Mouse (Mus musculus): ENCODE data around the gene Asb18. TPM values are rescaled to one million over a fixed set of nuclear protein-coding genes. Genes with fewer than 3 reads are reported as not detected.

The Asb18 gene
- polyA plus RNA-seq, 1 experiment from 2014 or later = 0.09 TPM

DNA sequence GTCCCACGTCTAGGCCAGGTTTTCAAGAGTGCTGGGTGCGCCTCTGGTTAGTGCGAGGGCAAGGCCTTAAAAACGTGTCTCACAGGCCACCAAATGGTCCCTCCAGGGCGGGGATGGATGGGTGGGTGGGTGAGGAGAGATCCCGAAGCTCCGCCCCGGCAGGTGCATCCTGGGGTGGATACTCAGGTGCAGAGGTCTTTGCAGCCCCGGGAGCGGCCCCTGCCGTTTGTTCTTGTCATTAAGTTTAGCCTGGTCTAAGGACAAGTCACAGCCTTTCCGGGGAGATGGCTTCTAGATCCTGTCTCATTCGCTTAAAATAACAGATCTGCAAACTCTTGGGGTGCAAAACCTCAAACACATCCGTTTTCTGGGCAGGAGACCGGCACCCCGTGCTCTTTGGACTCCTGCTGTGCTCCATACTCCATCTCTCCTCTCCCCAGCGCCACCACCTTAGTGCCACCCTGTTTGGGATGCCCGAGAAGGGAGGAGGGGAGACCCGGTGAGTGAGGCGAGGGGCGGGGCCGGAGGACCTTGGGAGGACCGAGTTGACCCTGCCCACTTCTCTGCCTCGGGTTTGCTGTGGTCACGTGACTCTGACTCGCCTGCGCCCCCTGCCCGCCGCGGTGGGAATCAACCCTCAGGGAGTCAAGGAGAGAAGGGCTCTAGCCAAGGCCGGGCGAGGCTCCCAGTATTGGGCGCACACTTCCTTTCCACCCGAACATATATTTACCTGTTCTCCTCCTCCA, 74.3 kb downstream of the Asb18 start:
- H3K4me2 ChIP-seq (ENCODE audit: low read depth, low read length) = 0 out of 2 replicates have a peak overlapping the region, but pooled peaks have one; percentile 4
- H3K9me3 ChIP-seq (ENCODE audit: control insufficient read depth, low read length) = no peaks in the 10 kb centered on the region
- 3% methylated on average over 34 of the region's 34 CpGs for WGBS
- H3K27ac ChIP-seq (ENCODE audit: low read length) = no peak overlapping the region
- H3K27me3 ChIP-seq (ENCODE audit: control insufficient read depth, insufficient read depth, low read depth, low read length) = peaks cover 93% of the 10 kb centered on the region
- no peaks in the 10 kb centered on the region for H3K36me3 ChIP-seq (ENCODE audit: control insufficient read depth, insufficient read depth, low read length)
- H3K4me1 ChIP-seq (replicated peaks; ENCODE audit: control insufficient read depth, insufficient read depth, low read length) = peaks cover 6% of the 10 kb centered on the region
- H3K4me3 ChIP-seq (ENCODE audit: low read length) = peak overlapping the region; percentile 4; the same call in 1 of the 2 replicates
- no peak overlapping the region for H3K9ac ChIP-seq (ENCODE audit: low read length)
- peak; percentile 64 for ATAC-seq (ENCODE audit: low read depth)

- Histone ChIP-seq H3K4me2 (ENCODE audit: low read depth, low read length) (no peak overlapping the region), H3K4me3 (ENCODE audit: low read length) (no peak overlapping the region), H3K36me3 (ENCODE audit: control insufficient read depth, insufficient read depth, low read length) (no peaks in the 10 kb centered on the region), H3K9ac (ENCODE audit: low read length) (no peak overlapping the region), H3K27ac (ENCODE audit: low read length) (no peak overlapping the region), H3K9me3 (ENCODE audit: control insufficient read depth, low read length) (no peaks in the 10 kb centered on the region), H3K4me1 (replicated peaks; ENCODE audit: control insufficient read depth, insufficient read depth, low read length) (peaks cover 6% of the 10 kb centered on the region), H3K27me3 (ENCODE audit: control insufficient read depth, insufficient read depth, low read depth, low read length) (peaks cover 93% of the 10 kb centered on the region)
- no peak for ATAC-seq (ENCODE audit: low read depth)
- WGBS = 29% methylated on average over 16 of the region's 16 CpGs
Measured at GRCm38 (mm10) chr1:89939596-89939960, 74.9 kb downstream of the Asb18 start.

DNA sequence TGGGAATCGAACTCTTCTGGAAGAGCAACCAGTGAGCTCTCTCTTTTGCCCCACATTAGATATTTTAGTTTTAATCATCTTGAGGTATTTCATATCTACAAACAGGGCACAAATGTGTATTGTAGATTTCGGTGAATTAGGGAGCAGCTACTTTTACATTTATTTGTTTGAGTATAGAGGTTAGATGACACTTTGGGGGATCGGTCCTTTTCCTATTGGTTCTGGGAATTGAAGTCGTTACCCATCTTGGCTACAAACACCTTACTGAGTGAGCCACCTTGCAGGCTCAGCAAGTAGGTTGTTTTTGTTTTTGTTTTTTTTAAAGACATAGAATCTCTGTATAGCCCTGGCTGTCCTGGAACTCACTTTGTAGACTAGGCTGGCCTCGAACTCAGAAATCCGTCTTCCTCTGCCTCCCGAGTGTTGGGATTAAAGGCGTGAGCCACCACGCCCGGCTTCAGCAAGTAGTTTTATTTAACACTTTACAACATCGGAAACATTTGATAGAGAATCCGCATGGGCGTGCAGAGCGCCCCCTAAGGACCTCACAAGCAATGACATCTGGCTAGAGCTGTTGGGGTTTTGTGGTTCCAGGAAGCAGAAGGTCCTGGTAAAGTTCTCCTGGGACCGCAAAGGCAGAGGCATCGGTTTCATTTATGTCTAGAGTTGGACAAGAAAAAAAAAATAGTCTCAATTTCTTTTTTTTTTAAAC, 75.4 kb downstream of the Asb18 start:
- H3K4me1 ChIP-seq (replicated peaks; ENCODE audit: control insufficient read depth, insufficient read depth, low read length) = peaks cover 6% of the 10 kb centered on the region
- ATAC-seq (ENCODE audit: low read depth) = no peak
- 30% methylated on average over 16 of the region's 16 CpGs for WGBS

DNA sequence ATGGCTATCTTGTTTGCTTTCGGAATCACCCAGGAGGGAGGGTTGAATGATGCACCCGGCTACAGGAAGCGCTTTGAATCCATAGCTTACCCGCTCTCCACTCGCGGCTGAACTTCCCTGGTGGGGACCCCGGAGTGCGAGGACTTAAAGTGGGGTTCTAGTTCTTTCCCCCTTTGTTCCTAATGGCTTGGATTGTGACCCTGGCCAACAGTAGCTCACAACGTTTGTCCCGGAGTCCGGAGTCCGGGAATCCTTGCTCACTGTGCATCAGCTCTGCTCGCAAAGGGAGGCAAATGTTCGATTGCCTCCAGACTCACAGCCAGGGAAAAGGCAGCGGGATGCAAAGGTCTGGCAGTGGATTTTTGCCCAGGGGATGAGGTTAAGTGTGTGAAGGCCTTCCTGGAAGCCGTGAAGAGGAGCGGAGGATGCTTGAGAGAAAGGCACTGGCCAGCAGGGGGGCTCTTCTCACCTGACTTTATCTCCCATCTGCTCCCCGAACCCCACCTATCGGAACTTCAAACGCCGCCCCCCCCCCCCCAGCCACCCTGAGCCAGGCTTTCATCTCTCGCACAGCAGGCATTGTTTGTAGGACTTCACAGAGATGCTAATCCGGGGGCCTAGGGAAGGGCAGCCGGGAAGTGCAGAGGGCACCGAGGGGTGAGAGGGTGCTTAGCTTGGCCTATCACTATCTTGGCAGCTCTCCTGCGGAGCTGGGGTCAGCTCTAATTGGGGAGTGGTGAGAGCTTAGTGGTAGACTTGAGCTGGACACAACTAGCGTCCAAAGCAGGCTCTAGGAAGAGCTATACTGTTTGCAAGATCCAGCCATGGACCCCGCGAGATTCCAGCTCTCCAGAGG, 78.7 kb downstream of the Asb18 start:
- Histone ChIP-seq H3K9me3 (ENCODE audit: control insufficient read depth, low read length) (no peaks in the 10 kb centered on the region), H3K36me3 (ENCODE audit: control insufficient read depth, insufficient read depth, low read length) (no peaks in the 10 kb centered on the region), H3K27ac (ENCODE audit: low read length) (no peak overlapping the region), H3K4me3 (ENCODE audit: low read length) (no peak overlapping the region), H3K27me3 (ENCODE audit: control insufficient read depth, insufficient read depth, low read depth, low read length) (peaks cover 92% of the 10 kb centered on the region), H3K4me1 (replicated peaks; ENCODE audit: control insufficient read depth, insufficient read depth, low read length) (peaks cover 6% of the 10 kb centered on the region), H3K4me2 (ENCODE audit: low read depth, low read length) (no peak overlapping the region), H3K9ac (ENCODE audit: low read length) (no peak overlapping the region)
- 3% methylated on average over 28 of the region's 29 CpGs for WGBS
- ATAC-seq (ENCODE audit: low read depth) = no peak

More for the DNA sequence above, 75.4 kb downstream of the Asb18 start:
- Histone ChIP-seq H3K27me3 (ENCODE audit: control insufficient read depth, insufficient read depth, low read depth, low read length) (peaks cover 93% of the 10 kb centered on the region), H3K4me3 (ENCODE audit: low read length) (no peak overlapping the region), H3K9ac (ENCODE audit: low read length) (no peak overlapping the region), H3K27ac (ENCODE audit: low read length) (no peak overlapping the region), H3K9me3 (ENCODE audit: control insufficient read depth, low read length) (no peaks in the 10 kb centered on the region), H3K4me2 (ENCODE audit: low read depth, low read length) (no peak overlapping the region), H3K36me3 (ENCODE audit: control insufficient read depth, insufficient read depth, low read length) (no peaks in the 10 kb centered on the region)

GRCm38 (mm10) chr1:89934316-89935260, 79.9 kb downstream of the Asb18 start:
- Histone ChIP-seq H3K4me1 (replicated peaks; ENCODE audit: control insufficient read depth, insufficient read depth, low read length) (peaks cover 15% of the 10 kb centered on the region), H3K27ac (ENCODE audit: low read length) (no peak overlapping the region), H3K9me3 (ENCODE audit: control insufficient read depth, low read length) (no peaks in the 10 kb centered on the region), H3K27me3 (ENCODE audit: control insufficient read depth, insufficient read depth, low read depth, low read length) (peaks cover 94% of the 10 kb centered on the region), H3K9ac (ENCODE audit: low read length) (no peak overlapping the region), H3K36me3 (ENCODE audit: control insufficient read depth, insufficient read depth, low read length) (no peaks in the 10 kb centered on the region), H3K4me2 (ENCODE audit: low read depth, low read length) (no peak overlapping the region), H3K4me3 (ENCODE audit: low read length) (no peak overlapping the region)
- WGBS = 9% methylated on average over 19 of the region's 19 CpGs
- ATAC-seq (ENCODE audit: low read depth) = no peak

- WGBS = 4% methylated on average over 21 of the region's 21 CpGs
- Histone ChIP-seq H3K4me1 (replicated peaks; ENCODE audit: control insufficient read depth, insufficient read depth, low read length) (peaks cover 19% of the 10 kb centered on the region), H3K4me3 (ENCODE audit: low read length) (no peak overlapping the region), H3K27ac (ENCODE audit: low read length) (no peak overlapping the region), H3K9ac (ENCODE audit: low read length) (no peak overlapping the region), H3K27me3 (ENCODE audit: control insufficient read depth, insufficient read depth, low read depth, low read length) (peaks cover 94% of the 10 kb centered on the region), H3K9me3 (ENCODE audit: control insufficient read depth, low read length) (no peaks in the 10 kb centered on the region), H3K36me3 (ENCODE audit: control insufficient read depth, insufficient read depth, low read length) (no peaks in the 10 kb centered on the region), H3K4me2 (ENCODE audit: low read depth, low read length) (no peak overlapping the region)
- ATAC-seq (ENCODE audit: low read depth) = no peak
Measured at GRCm38 (mm10) chr1:89933786-89934185, 80.7 kb downstream of the Asb18 start.

GRCm38 (mm10) chr1:89933028-89933427, 81.4 kb downstream of the Asb18 start:
- 11% methylated on average over 6 of the region's 6 CpGs for WGBS
- Histone ChIP-seq H3K4me3 (ENCODE audit: low read length) (no peak overlapping the region), H3K9ac (ENCODE audit: low read length) (no peak overlapping the region), H3K4me2 (ENCODE audit: low read depth, low read length) (no peak overlapping the region), H3K27ac (ENCODE audit: low read length) (no peak overlapping the region), H3K27me3 (ENCODE audit: control insufficient read depth, insufficient read depth, low read depth, low read length) (peaks cover 96% of the 10 kb centered on the region), H3K9me3 (ENCODE audit: control insufficient read depth, low read length) (no peaks in the 10 kb centered on the region), H3K36me3 (ENCODE audit: control insufficient read depth, insufficient read depth, low read length) (no peaks in the 10 kb centered on the region), H3K4me1 (replicated peaks; ENCODE audit: control insufficient read depth, insufficient read depth, low read length) (peaks cover 21% of the 10 kb centered on the region)
- ATAC-seq (ENCODE audit: low read depth) = no peak

GRCm38 (mm10) chr1:89932616-89933015, 81.8 kb downstream of the Asb18 start:
- H3K4me1 ChIP-seq (replicated peaks; ENCODE audit: control insufficient read depth, insufficient read depth, low read length) = peaks cover 21% of the 10 kb centered on the region
- H3K27me3 ChIP-seq (ENCODE audit: control insufficient read depth, insufficient read depth, low read depth, low read length) = peaks cover 96% of the 10 kb centered on the region
- no peak overlapping the region for H3K4me3 ChIP-seq (ENCODE audit: low read length)
- no peak overlapping the region for H3K4me2 ChIP-seq (ENCODE audit: low read depth, low read length)
- WGBS = 1% methylated on average over 16 of the region's 16 CpGs
- no peak overlapping the region for H3K27ac ChIP-seq (ENCODE audit: low read length)
- H3K9ac ChIP-seq (ENCODE audit: low read length) = no peak overlapping the region
- no peak for ATAC-seq (ENCODE audit: low read depth)
- no peaks in the 10 kb centered on the region for H3K9me3 ChIP-seq (ENCODE audit: control insufficient read depth, low read length)
- no peaks in the 10 kb centered on the region for H3K36me3 ChIP-seq (ENCODE audit: control insufficient read depth, insufficient read depth, low read length)
